Mouse (Mus musculus): Measurements from ENCODE around the gene Pcdh7. TPM values are rescaled to one million over a fixed set of nuclear protein-coding genes. Genes with fewer than 3 reads are reported as not detected.
A peak's percentile ranks its signal among the peaks of the same experiment; 100 is the strongest.

Pcdh7 gene
- polyA plus RNA-seq, 1 experiment, result 7.8 TPM

GRCm38 (mm10) chr5:57758968-57759367, 41.2 kb downstream of the Pcdh7 start:
- Histone ChIP-seq H3K27me3 (ENCODE audit: control insufficient read depth, insufficient read depth, low read length, poor library complexity, severe bottlenecking) (no peaks in the 10 kb centered on the region), H3K4me1 (ENCODE audit: control insufficient read depth, insufficient read depth, low read length) (no peaks in the 10 kb centered on the region), H3K27ac (ENCODE audit: insufficient read depth, low read length) (no peak overlapping the region), H3K9me3 (replicated peaks; ENCODE audit: control insufficient read depth, insufficient read depth, low read length, poor library complexity, severe bottlenecking) (no peaks in the 10 kb centered on the region), H3K9ac (ENCODE audit: low read depth, poor library complexity, severe bottlenecking) (no peak overlapping the region), H3K4me3 (ENCODE audit: low read depth, low read length) (no peak overlapping the region), H3K36me3 (ENCODE audit: control insufficient read depth, insufficient read depth, low read length, poor library complexity, severe bottlenecking) (no peaks in the 10 kb centered on the region)
- TF ChIP-seq CTCF (IDR thresholded peaks at IDR 0.05; ENCODE audit: low read depth, low read length), result no peak
- TF ChIP-seq POLR2A (IDR thresholded peaks at IDR 0.05; ENCODE audit: insufficient read depth, low read length), result no peak
- no peak for TF ChIP-seq EP300 (IDR thresholded peaks at IDR 0.05; ENCODE audit: insufficient read depth, low read depth, low read length)

- Histone ChIP-seq H3K9ac (ENCODE audit: low read depth, poor library complexity, severe bottlenecking) (no peak overlapping the region), H3K9me3 (replicated peaks; ENCODE audit: control insufficient read depth, insufficient read depth, low read length, poor library complexity, severe bottlenecking) (no peaks in the 10 kb centered on the region), H3K4me3 (ENCODE audit: low read depth, low read length) (no peak overlapping the region), H3K4me1 (ENCODE audit: control insufficient read depth, insufficient read depth, low read length) (no peaks in the 10 kb centered on the region), H3K27ac (ENCODE audit: insufficient read depth, low read length) (no peak overlapping the region), H3K36me3 (ENCODE audit: control insufficient read depth, insufficient read depth, low read length, poor library complexity, severe bottlenecking) (no peaks in the 10 kb centered on the region), H3K27me3 (ENCODE audit: control insufficient read depth, insufficient read depth, low read length, poor library complexity, severe bottlenecking) (no peaks in the 10 kb centered on the region)
- no peak for TF ChIP-seq POLR2A (IDR thresholded peaks at IDR 0.05; ENCODE audit: insufficient read depth, low read length)
- TF ChIP-seq EP300 (IDR thresholded peaks at IDR 0.05; ENCODE audit: insufficient read depth, low read depth, low read length), result no peak
- no peak for TF ChIP-seq CTCF (IDR thresholded peaks at IDR 0.05; ENCODE audit: low read depth, low read length)
These were observed 42.6 kb downstream of the Pcdh7 start for GRCm38 (mm10) chr5:57760069-57761063.

- Histone ChIP-seq H3K9ac (ENCODE audit: low read depth, poor library complexity, severe bottlenecking) (no peak overlapping the region), H3K9me3 (replicated peaks; ENCODE audit: control insufficient read depth, insufficient read depth, low read length, poor library complexity, severe bottlenecking) (no peaks in the 10 kb centered on the region)
- TF ChIP-seq EP300 (IDR thresholded peaks at IDR 0.05; ENCODE audit: insufficient read depth, low read depth, low read length) (no peak), POLR2A (IDR thresholded peaks at IDR 0.05; ENCODE audit: insufficient read depth, low read length) (no peak), CTCF (IDR thresholded peaks at IDR 0.05; ENCODE audit: low read depth, low read length) (no peak)
These were observed 47.6 kb downstream of the Pcdh7 start for GRCm38 (mm10) chr5:57765356-57765755.

GRCm38 (mm10) chr5:57767346-57767745, 49.6 kb downstream of the Pcdh7 start:
- no peaks in the 10 kb centered on the region for H3K36me3 ChIP-seq (ENCODE audit: control insufficient read depth, insufficient read depth, low read length, poor library complexity, severe bottlenecking)
- H3K4me3 ChIP-seq (ENCODE audit: low read depth, low read length), result no peak overlapping the region
- no peak overlapping the region for H3K27ac ChIP-seq (ENCODE audit: insufficient read depth, low read length)
- H3K9ac ChIP-seq (ENCODE audit: low read depth, poor library complexity, severe bottlenecking), result no peak overlapping the region
- no peaks in the 10 kb centered on the region for H3K27me3 ChIP-seq (ENCODE audit: control insufficient read depth, insufficient read depth, low read length, poor library complexity, severe bottlenecking)
- no peaks in the 10 kb centered on the region for H3K9me3 ChIP-seq (replicated peaks; ENCODE audit: control insufficient read depth, insufficient read depth, low read length, poor library complexity, severe bottlenecking)
- no peaks in the 10 kb centered on the region for H3K4me1 ChIP-seq (ENCODE audit: control insufficient read depth, insufficient read depth, low read length)
- TF ChIP-seq EP300 (IDR thresholded peaks at IDR 0.05; ENCODE audit: insufficient read depth, low read depth, low read length) (no peak), CTCF (IDR thresholded peaks at IDR 0.05; ENCODE audit: low read depth, low read length) (no peak), POLR2A (IDR thresholded peaks at IDR 0.05; ENCODE audit: insufficient read depth, low read length) (no peak)

More at GRCm38 (mm10) chr5:57765356-57765755, 47.6 kb downstream of the Pcdh7 start:
- Histone ChIP-seq H3K27ac (ENCODE audit: insufficient read depth, low read length) (no peak overlapping the region), H3K36me3 (ENCODE audit: control insufficient read depth, insufficient read depth, low read length, poor library complexity, severe bottlenecking) (no peaks in the 10 kb centered on the region), H3K4me3 (ENCODE audit: low read depth, low read length) (no peak overlapping the region), H3K4me1 (ENCODE audit: control insufficient read depth, insufficient read depth, low read length) (no peaks in the 10 kb centered on the region), H3K27me3 (ENCODE audit: control insufficient read depth, insufficient read depth, low read length, poor library complexity, severe bottlenecking) (no peaks in the 10 kb centered on the region)

GRCm38 (mm10) chr5:57768469-57769022, 50.8 kb downstream of the Pcdh7 start:
- no peaks in the 10 kb centered on the region for H3K27me3 ChIP-seq (ENCODE audit: control insufficient read depth, insufficient read depth, low read length, poor library complexity, severe bottlenecking)

GRCm38 (mm10) chr5:57769644-57770043, 51.9 kb downstream of the Pcdh7 start:
- no peak overlapping the region for H3K4me3 ChIP-seq (ENCODE audit: low read depth, low read length)
- no peaks in the 10 kb centered on the region for H3K4me1 ChIP-seq (ENCODE audit: control insufficient read depth, insufficient read depth, low read length)
- no peak overlapping the region for H3K27ac ChIP-seq (ENCODE audit: insufficient read depth, low read length)
- H3K36me3 ChIP-seq (ENCODE audit: control insufficient read depth, insufficient read depth, low read length, poor library complexity, severe bottlenecking), result no peaks in the 10 kb centered on the region
- H3K27me3 ChIP-seq (ENCODE audit: control insufficient read depth, insufficient read depth, low read length, poor library complexity, severe bottlenecking), result no peaks in the 10 kb centered on the region
- TF ChIP-seq EP300 (IDR thresholded peaks at IDR 0.05; ENCODE audit: insufficient read depth, low read depth, low read length) (no peak), CTCF (IDR thresholded peaks at IDR 0.05; ENCODE audit: low read depth, low read length) (peak; percentile 34)
- no peak overlapping the region for H3K9ac ChIP-seq (ENCODE audit: low read depth, poor library complexity, severe bottlenecking)
- no peaks in the 10 kb centered on the region for H3K9me3 ChIP-seq (replicated peaks; ENCODE audit: control insufficient read depth, insufficient read depth, low read length, poor library complexity, severe bottlenecking)

More at GRCm38 (mm10) chr5:57768469-57769022, 50.8 kb downstream of the Pcdh7 start:
- Histone ChIP-seq H3K9ac (ENCODE audit: low read depth, poor library complexity, severe bottlenecking) (no peak overlapping the region), H3K4me3 (ENCODE audit: low read depth, low read length) (no peak overlapping the region), H3K36me3 (ENCODE audit: control insufficient read depth, insufficient read depth, low read length, poor library complexity, severe bottlenecking) (no peaks in the 10 kb centered on the region), H3K9me3 (replicated peaks; ENCODE audit: control insufficient read depth, insufficient read depth, low read length, poor library complexity, severe bottlenecking) (no peaks in the 10 kb centered on the region), H3K27ac (ENCODE audit: insufficient read depth, low read length) (no peak overlapping the region), H3K4me1 (ENCODE audit: control insufficient read depth, insufficient read depth, low read length) (no peaks in the 10 kb centered on the region)
- no peak for TF ChIP-seq POLR2A (IDR thresholded peaks at IDR 0.05; ENCODE audit: insufficient read depth, low read length)
- TF ChIP-seq CTCF (IDR thresholded peaks at IDR 0.05; ENCODE audit: low read depth, low read length), result no peak
- TF ChIP-seq EP300 (IDR thresholded peaks at IDR 0.05; ENCODE audit: insufficient read depth, low read depth, low read length), result no peak

All from ES-Bruce4 (cell line).